Mouse (Mus musculus): ENCODE results near the gene Eddm3b. TPM values are rescaled to one million over a fixed set of nuclear protein-coding genes. Genes with fewer than 3 reads are reported as not detected.

The Eddm3b gene
- total and polyA plus RNA-seq, 3 experiments = not detected

DNA sequence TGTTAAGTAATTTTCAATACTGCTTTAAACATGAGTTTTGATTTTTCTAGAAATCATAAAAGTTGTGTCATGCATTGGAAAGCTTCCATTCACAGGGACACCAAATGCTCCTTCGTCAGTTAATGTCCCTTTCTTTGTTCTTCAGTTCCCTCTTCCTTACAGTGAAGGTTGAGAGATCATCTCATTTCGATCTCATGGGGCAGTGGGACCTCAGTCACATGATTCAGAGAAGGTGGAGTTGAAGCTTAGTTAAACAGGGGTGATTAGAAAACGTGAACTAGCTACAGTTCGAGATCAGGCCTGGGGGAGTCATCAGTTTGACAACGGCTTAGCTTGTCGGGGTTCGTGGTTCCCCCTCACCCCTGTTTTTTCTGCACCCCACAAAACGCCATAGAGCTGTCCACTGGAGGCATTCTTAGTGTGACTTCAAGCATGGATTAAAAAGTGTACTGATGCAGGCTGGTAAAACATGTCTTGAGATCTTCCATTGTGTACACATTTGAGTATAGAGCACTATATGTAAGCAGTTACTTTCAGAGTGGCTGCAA, 22.1 kb upstream of the Eddm3b start (continued):
- no peak for TF ChIP-seq MAZ (IDR thresholded peaks at IDR 0.05; ENCODE audit: low read depth, low read length)
- TF ChIP-seq KAT2A (IDR thresholded peaks at IDR 0.05; ENCODE audit: insufficient replicate concordance, low read length) = no peak
- 0 out of 2 replicates have a peak, but pooled peaks have one; percentile 11 for TF ChIP-seq CHD1 (IDR thresholded peaks at IDR 0.05; ENCODE audit: low read depth, low read length)

- Histone ChIP-seq H3K9me3 (replicated peaks; ENCODE audit: low read length) (no peaks in the 10 kb centered on the region), H3K4me2 (ENCODE audit: insufficient read depth, low read depth, poor library complexity, severe bottlenecking) (peak overlapping the region; percentile 29; the same call in 1 of the 2 replicates), H3K4me3 (replicated peaks in 1 of 3; ENCODE audit: low read depth in 2 of 3, low read length in 2 of 3, poor library complexity in 1 of 3) (no peak overlapping the region), H3K27me3 (replicated peaks) (no peaks in the 10 kb centered on the region), H3K9ac (ENCODE audit: insufficient read depth, low read depth) (no peak overlapping the region), H3K4me1 (ENCODE audit: control insufficient read depth in 1 of 2, insufficient read depth in 2 of 2) (peaks cover 4 to 35% of the 10 kb centered on the region in 2 experiments; a peak in 3 of 4 replicates), H3K79me2 (replicated peaks; ENCODE audit: control insufficient read depth, extremely low read depth, insufficient read depth, poor library complexity, severe bottlenecking) (no peaks in the 10 kb centered on the region), H3K36me3 (replicated peaks in 1 of 2; ENCODE audit: control insufficient read depth in 1 of 2, insufficient read depth in 1 of 2, low read length in 1 of 2) (no peaks in the 10 kb centered on the region), H3K27ac (ENCODE audit: insufficient read depth, low read depth) (no peak overlapping the region)
- peak; percentile 55 for DNase-seq (ENCODE audit: extremely low read depth)
- TF ChIP-seq MAFK (IDR thresholded peaks at IDR 0.05; ENCODE audit: insufficient replicate concordance, low read length) (peak; percentile 80; the same call in 1 of the 2 replicates), ZNF384 (IDR thresholded peaks at IDR 0.05; ENCODE audit: low read depth, low read length) (peak; percentile 75), ELF1 (IDR thresholded peaks at IDR 0.05; ENCODE audit: low read depth, low read length) (peak; percentile 81), BHLHE40 (IDR thresholded peaks at IDR 0.05; ENCODE audit: low read depth, low read length) (peak; percentile 35; the same call in 1 of the 2 replicates), ZKSCAN1 (IDR thresholded peaks at IDR 0.05; ENCODE audit: borderline replicate concordance, low read depth, low read length) (no peak), EP300 (IDR thresholded peaks at IDR 0.05; ENCODE audit: low read length) (no peak)
- in situ Hi-C loops (cut with MboI; ENCODE audit: low pct_ligation_motif_present, low pct_unique_long_range_greater_than_20kb, low sequenced_read_pairs) = loop anchor here (10.0 kb wide), 1 partner anchor 69 kb away; no protein-coding TSS in a partner anchor
- dilution Hi-C loops (cut with MboI; ENCODE audit: extremely low pct_ligation_motif_present, extremely low pct_unique_long_range_greater_than_20kb, low sequenced_read_pairs) = no loop called here
Measured at GRCm38 (mm10) chr14:51093496-51093895, 20.7 kb upstream of the Eddm3b start.

DNA sequence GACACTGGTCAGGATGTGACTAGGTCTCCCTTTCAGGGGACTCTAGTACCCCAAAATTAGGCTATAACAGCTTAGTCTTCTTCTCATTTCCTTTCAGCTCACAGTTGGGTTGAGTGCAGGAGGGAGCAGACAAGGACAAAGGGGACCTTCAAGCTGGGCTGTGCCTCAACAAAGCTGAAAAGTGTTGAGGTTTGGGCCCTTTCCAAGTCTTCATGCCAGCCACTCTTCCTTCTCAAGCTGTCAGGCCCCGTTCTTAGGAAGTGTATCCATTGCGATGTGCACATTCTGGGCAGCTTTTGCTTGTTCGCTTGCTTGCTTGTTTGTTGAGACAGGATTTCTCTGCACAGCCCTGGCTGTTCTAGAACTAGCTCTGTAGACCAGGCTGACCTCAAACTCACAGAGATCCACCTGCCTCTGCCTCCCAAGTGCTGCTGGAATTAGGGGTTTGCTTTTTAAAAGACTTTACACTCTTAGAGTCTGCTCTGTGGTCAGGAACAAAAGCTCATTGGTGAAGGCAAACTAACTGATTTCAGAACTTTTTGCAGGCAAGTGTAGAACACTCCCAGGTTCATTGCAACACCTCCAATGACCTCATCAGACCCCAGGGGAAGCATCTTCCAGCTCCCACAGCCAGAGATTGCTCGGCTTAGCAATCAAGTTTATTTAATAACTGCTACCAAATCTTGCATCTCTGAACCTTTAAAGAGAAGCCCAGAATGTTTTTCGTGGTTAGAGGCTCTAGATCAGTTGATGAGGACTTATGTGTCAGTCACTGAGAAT, 19.9 kb upstream of the Eddm3b start:
- no peak for TF ChIP-seq POLR2A (IDR thresholded peaks at IDR 0.05; ENCODE audit: low read depth, low read length)
- TF ChIP-seq JUN (IDR thresholded peaks at IDR 0.05; ENCODE audit: insufficient read depth, low read depth, low read length) = no peak
- TF ChIP-seq NRF1 (IDR thresholded peaks at IDR 0.05; ENCODE audit: low read depth, low read length) = no peak
- TF ChIP-seq ELF1 (IDR thresholded peaks at IDR 0.05; ENCODE audit: low read depth, low read length) = no peak
- no peak for TF ChIP-seq TCF12 (IDR thresholded peaks at IDR 0.05; ENCODE audit: low read depth, low read length)
- TF ChIP-seq RCOR1 (conservative IDR thresholded peaks at IDR 0.05; ENCODE audit: low read depth, low read length) = no peak
- TF ChIP-seq CHD1 (IDR thresholded peaks at IDR 0.05; ENCODE audit: low read depth, low read length) = no peak
- no peak for TF ChIP-seq UBTF (IDR thresholded peaks at IDR 0.05; ENCODE audit: low read depth, low read length)
- Histone ChIP-seq H3K4me3 (replicated peaks in 1 of 3; ENCODE audit: low read depth in 2 of 3, low read length in 2 of 3, poor library complexity in 1 of 3) (no peak overlapping the region), H3K27ac (ENCODE audit: insufficient read depth, low read depth) (no peak overlapping the region), H3K27me3 (replicated peaks) (no peaks in the 10 kb centered on the region), H3K4me1 (ENCODE audit: control insufficient read depth in 1 of 2, insufficient read depth in 2 of 2) (peaks cover 6 to 35% of the 10 kb centered on the region in 2 experiments; a peak in 3 of 4 replicates), H3K9ac (ENCODE audit: insufficient read depth, low read depth) (no peak overlapping the region), H3K36me3 (replicated peaks in 1 of 2; ENCODE audit: control insufficient read depth in 1 of 2, insufficient read depth in 1 of 2, low read length in 1 of 2) (no peaks in the 10 kb centered on the region), H3K79me2 (replicated peaks; ENCODE audit: control insufficient read depth, extremely low read depth, insufficient read depth, poor library complexity, severe bottlenecking) (no peaks in the 10 kb centered on the region), H3K4me2 (ENCODE audit: insufficient read depth, low read depth, poor library complexity, severe bottlenecking) (no peak overlapping the region), H3K9me3 (replicated peaks; ENCODE audit: low read length) (no peaks in the 10 kb centered on the region)
- dilution Hi-C loops (cut with MboI; ENCODE audit: extremely low pct_ligation_motif_present, extremely low pct_unique_long_range_greater_than_20kb, low sequenced_read_pairs) (no loop called here), in situ Hi-C loops (cut with MboI; ENCODE audit: low pct_ligation_motif_present, low pct_unique_long_range_greater_than_20kb, low sequenced_read_pairs) (loop anchor here (10.0 kb wide), 1 partner anchor 69 kb away; no protein-coding TSS in a partner anchor)
- DNase-seq (ENCODE audit: extremely low read depth) = no peak
